Comparison of ENCODE assay signal across 14 mouse cellular contexts in genomic region chr3:130986708-130987107, GRCm38 (mm10).
"Had no signal": no experiment of that assay in that cellular context is flagged by ENCODE, and none has a peak within 500 bp of the region (broad histone marks: within the 10 kb centered on the region; RNA-seq: fewer than 3 reads in every experiment).

No protein-coding gene starts in this region.

- H3K4me3 ChIP-seq: kidney, embryonic 15.5 days; left cerebral cortex, adult 2 months; limb, embryonic 15.5 days; liver, embryonic 12.5 days; midbrain, embryonic 10.5 days; midbrain, embryonic 15.5 days; neural tube, embryonic 13.5 days had no signal

- H3K36me3 ChIP-seq: kidney, embryonic 15.5 days; limb, embryonic 15.5 days; liver, embryonic 12.5 days; midbrain, embryonic 10.5 days; midbrain, embryonic 15.5 days; neural tube, embryonic 13.5 days had no signal

- H3K27ac ChIP-seq: kidney, embryonic 15.5 days; left cerebral cortex, adult 2 months; limb, embryonic 15.5 days; liver, embryonic 12.5 days; midbrain, embryonic 10.5 days; midbrain, embryonic 15.5 days; neural tube, embryonic 13.5 days had no signal

- H3K27me3 ChIP-seq: limb, embryonic 15.5 days; liver, embryonic 12.5 days; midbrain, embryonic 15.5 days; neural tube, embryonic 13.5 days had no signal

- H3K9me3 ChIP-seq: kidney, embryonic 15.5 days; limb, embryonic 15.5 days; liver, embryonic 12.5 days; midbrain, embryonic 10.5 days; midbrain, embryonic 15.5 days; neural tube, embryonic 13.5 days had no signal

- DNase-seq: kidney, adult 2 months; kidney, postnatal 14 days; retina, postnatal 1 day; right cerebral cortex, postnatal 4 days; spleen, adult 18-20 months; thymus, adult 2 months; thymus, postnatal 36 days had no signal

- ATAC-seq: liver, embryonic 12.5 days; midbrain, embryonic 15.5 days had no signal

- H3K4me2 ChIP-seq: kidney, embryonic 15.5 days; limb, embryonic 15.5 days; liver, embryonic 12.5 days; midbrain, embryonic 15.5 days; neural tube, embryonic 13.5 days had no signal

- H3K4me1 ChIP-seq: kidney, embryonic 15.5 days; limb, embryonic 15.5 days; liver, embryonic 12.5 days; midbrain, embryonic 10.5 days; midbrain, embryonic 15.5 days; neural tube, embryonic 13.5 days had no signal

- H3K9ac ChIP-seq: kidney, embryonic 15.5 days; limb, embryonic 15.5 days; liver, embryonic 12.5 days; midbrain, embryonic 15.5 days; neural tube, embryonic 13.5 days had no signal
